Mouse (Mus musculus): ENCODE data around the gene Vdr. TPM values are rescaled to one million over a fixed set of nuclear protein-coding genes. Genes with fewer than 3 reads are reported as not detected.
A peak's percentile ranks its signal among the peaks of the same experiment; 100 is the strongest.

Gene Vdr
- total RNA-seq, 2 experiments from 2014 or later = 6.3 to 21.2 TPM

GRCm38 (mm10) chr15:97921796-97922195 lies 11.4 kb upstream of the Vdr start:
- DNase-seq (ENCODE audit: low spot score in 2 of 2) = no peak

GRCm38 (mm10) chr15:97920306-97920705 lies 9.9 kb upstream of the Vdr start:
- DNase-seq (ENCODE audit: low spot score in 2 of 2) = no peak

DNA sequence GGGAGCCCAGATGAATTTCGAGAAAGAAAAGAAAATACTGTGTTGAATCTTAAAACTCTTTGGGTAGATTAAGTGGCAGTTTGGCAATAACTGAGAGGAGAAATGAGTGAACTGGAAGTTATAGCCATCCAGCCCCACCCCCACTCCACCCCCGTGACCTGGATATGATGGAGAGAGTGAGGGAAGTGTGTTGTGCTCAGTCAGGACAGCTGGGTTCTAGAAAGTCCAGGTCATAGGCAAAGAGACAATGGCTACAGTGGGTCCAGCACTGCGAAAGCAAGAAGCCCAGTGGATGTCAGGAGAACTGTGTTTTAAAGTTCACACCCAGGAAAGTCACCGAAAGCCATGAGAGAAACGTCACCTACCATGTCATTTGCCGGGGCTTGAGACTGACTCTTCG lies 8.8 kb upstream of the Vdr start:
- DNase-seq (ENCODE audit: low spot score in 2 of 2) = no peak

GRCm38 (mm10) chr15:97917994-97918393 lies 7.6 kb upstream of the Vdr start:
- no peak for DNase-seq (ENCODE audit: low spot score in 2 of 2)

- DNase-seq (ENCODE audit: low spot score in 2 of 2) = no peak
Measured at GRCm38 (mm10) chr15:97914331-97914747, 3.9 kb upstream of the Vdr start.

GRCm38 (mm10) chr15:97907801-97908751 lies 2.4 kb downstream of the Vdr start:
- peak; percentile 61 to 66 for DNase-seq (ENCODE audit: low spot score in 2 of 2)

DNA sequence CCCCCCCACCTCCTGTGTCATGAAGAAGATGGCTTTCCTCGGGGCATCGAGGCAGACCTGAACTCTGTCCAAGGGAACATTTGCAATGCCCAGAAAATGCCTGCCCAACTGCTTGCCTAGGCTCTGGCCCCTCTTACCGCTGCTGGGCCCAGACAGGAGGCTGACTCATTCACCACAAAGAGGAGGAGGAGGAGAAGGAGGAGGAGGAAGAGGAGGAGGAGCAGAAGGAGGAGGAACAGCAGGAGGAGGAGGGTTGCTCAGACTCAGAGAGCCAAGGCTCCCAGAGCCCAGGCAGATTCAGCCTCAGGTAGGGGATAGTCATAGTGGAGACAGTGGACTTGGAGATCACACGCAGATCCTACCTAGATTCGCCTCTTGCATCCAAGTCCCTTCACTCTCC lies 3.2 kb downstream of the Vdr start:
- DNase-seq (ENCODE audit: low spot score in 2 of 2) = no peak

DNA sequence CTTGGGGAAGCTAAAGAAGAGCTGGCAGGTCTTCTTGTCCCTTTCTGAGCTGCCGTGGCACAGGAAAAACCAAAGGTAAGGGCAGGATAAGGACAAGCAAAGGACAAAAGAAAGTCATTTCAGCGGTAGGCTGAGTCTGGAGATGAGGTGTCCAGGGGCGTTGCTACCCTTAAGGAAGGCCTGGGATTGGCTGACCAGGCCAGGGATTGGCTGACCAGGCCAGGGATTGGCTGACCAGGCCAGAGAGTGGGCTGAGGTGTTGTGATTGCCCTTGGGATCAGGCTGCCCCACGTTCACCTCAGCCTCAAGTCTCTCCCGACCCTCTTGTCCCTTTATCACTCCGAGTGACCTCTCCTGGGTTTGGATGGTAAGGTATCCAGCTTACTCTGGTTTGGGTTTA lies 5.1 kb downstream of the Vdr start:
- no peak for DNase-seq (ENCODE audit: low spot score in 2 of 2)

GRCm38 (mm10) chr15:97904339-97904991 lies 6.0 kb downstream of the Vdr start:
- DNase-seq (ENCODE audit: low spot score in 2 of 2) = no peak

DNA sequence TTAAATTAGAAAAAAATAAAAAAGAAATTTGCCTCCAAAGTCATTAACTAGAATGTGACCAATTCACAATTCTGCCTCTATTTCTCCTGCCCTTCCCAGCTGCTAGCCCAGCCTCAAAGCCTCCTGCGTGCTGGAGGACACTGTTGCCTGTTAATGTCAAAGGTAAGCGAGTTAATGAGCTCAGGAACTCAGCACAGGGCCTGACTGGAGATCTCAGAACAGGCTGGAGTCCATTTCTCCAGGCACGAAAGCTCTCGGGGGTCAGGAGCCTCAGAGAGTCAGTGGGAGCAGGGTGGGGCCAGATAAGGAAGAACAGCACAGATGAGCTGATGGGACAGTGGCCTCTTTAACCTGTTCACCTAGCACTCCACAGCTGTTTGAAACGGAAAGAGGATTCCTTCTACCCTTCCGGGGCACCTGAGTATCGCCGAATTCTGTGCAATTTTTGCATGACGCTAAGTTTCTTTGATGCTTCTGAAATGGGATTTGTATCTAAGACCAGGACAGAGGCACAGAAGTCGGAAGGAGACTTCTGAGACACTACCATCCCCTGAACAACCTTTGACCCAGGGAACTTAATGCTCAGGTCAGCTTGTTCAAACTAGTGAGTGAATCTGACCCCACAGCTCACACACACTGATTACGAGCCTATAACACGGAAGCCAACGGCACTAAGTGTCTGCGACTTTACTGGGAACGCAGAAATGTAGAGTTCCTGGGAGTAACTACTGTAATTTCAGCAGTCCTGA lies 7.0 kb downstream of the Vdr start:
- DNase-seq (ENCODE audit: low spot score in 2 of 2) = no peak

DNA sequence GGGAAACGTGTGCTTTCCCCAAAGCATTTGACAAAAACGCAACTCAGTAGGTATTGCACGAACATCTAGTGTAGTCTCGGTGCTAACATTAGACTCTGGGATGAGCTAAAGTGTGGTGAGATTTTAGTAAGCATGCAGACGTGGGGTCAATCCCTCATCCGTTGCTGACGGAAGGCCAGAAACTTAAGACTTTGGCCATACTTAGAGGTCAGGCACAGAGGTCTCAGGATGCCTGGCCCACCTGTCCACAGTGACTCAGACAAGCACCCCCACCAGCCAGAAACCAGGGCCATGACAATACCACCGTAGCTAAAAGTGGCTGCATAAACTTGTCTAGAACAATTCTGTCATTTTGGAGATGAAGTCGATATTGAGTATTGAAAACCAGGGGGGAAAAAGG lies 9.4 kb downstream of the Vdr start:
- DNase-seq (ENCODE audit: low spot score in 2 of 2) = no peak

- DNase-seq (ENCODE audit: low spot score in 2 of 2) = no peak
Measured at GRCm38 (mm10) chr15:97900336-97900912, 10.0 kb downstream of the Vdr start.

DNA sequence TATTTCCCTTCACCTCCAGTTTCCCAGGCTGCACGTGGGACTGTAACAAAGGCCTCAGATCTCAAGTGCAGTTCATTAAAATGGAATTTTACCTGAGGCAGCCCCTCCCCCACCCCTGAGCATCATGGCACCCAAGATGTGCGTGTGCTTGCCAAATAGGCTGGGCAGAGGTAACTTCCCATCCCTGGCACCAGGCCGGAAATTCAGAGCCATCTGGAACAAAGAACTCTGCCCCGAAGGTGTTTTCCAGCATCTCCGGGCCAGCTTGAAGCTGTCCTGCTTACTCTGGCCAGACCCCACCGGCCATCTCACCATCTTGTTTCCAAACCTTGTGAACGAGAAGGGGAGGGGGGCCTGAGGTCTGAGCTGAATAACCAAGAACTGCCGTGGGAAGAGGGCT lies 10.7 kb downstream of the Vdr start:
- DNase-seq (ENCODE audit: low spot score in 2 of 2) = no peak

DNA sequence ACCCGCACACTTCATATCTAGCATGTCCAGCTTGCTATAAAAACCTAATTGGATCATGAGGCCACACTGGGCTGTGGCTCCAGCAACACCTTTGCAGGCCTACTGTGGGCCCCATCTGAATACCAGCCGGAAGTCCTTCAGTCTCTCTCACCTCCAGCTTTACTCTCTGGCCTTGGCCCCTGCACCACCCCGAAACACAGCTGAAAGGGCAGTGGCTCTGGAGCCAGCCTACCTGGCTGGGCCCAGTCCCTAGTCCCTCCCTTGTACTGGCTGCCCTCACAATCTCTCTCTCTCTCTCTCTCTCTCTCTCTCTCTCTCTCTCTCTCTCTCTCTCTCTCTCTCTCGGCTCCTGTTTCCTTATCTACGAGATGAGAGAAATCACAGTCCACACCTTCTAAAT lies 11.6 kb downstream of the Vdr start:
- no peak for DNase-seq (ENCODE audit: low spot score in 2 of 2)

GRCm38 (mm10) chr15:97896861-97897654 lies 13.4 kb downstream of the Vdr start:
- DNase-seq (ENCODE audit: low spot score in 2 of 2) = no peak

- DNase-seq (ENCODE audit: low spot score in 2 of 2) = no peak
Measured at GRCm38 (mm10) chr15:97896347-97896746, 14.1 kb downstream of the Vdr start.

DNA sequence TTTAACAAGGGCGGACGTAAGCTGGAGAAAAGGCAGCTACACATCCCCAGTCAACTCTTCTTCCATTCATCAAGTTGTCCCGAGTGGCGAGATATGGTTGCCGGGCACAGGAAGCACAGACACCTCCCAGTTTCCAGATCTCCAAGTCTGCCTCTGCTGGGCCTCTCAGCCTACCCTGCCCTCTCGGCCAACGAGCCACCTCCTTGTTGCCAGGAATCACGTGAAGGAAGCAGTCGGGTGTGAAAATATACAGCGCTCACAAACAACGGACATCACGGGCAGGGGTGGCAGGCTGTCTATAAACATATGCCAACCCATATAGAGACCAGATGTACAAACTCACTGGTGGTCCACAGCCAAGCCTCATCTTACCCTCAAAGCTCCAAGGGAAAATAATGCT lies 14.6 kb downstream of the Vdr start:
- no peak for DNase-seq (ENCODE audit: low spot score in 2 of 2)

DNA sequence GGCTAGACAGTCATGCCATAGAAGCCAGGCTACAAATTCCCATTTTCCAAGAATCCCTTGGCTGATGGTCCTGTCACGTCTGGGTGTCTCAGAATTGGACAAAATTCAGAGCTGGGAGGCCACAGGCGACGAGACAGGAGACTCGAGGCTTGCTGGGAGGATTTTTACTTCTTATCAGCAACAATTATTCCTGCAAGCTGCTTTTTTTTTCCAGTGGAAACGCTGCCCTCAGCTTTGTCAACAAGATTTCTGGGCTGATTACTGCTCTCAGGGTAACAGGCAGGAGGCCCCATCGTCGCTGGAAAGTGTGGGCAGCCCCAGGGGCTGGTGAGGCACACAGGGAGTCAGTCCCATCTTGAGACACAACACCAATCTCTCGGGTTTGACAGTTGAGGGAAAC lies 17.9 kb downstream of the Vdr start:
- DNase-seq (ENCODE audit: low spot score in 2 of 2) = no peak

GRCm38 (mm10) chr15:97890450-97890849 lies 20.0 kb downstream of the Vdr start:
- no peak for DNase-seq (ENCODE audit: low spot score in 2 of 2)

DNA sequence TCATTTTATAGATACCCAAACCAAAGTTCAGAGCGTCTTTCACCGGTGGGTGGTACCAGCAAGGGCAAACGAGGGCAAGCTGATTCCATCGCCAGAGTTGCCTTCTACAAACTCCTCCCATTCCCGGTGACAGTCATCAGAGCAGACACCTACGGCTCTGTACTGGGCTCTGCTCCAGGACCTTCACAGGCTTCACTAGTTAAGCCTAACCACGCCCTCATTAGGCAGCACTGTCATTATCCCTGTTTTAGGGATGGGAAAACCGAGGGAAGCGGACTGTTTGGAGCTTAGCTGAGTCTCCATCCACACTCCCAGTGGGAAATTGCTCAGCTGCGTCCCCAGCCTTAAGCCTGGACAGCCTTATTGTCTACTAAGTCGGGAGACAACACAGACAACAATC lies 20.4 kb downstream of the Vdr start:
- DNase-seq (ENCODE audit: low spot score in 2 of 2) = no peak
